Mouse (Mus musculus) MEL (cell line): ENCODE measurements around the gene Ntrk3. TPM values are rescaled to one million over a fixed set of nuclear protein-coding genes. Genes with fewer than 3 reads are reported as not detected.

ENCODE experiments used
- DNase-seq: peaks from one replicate; pipeline ENCODE4 v3.0.0; 2011; ENCODE audit warnings: low read depth, low spot score
- H3K27ac ChIP-seq: 2 replicates; pipeline ENCODE4 v1.5.1; 2012; ENCODE audit warnings: low read depth, mild to moderate bottlenecking, control low read depth, low read length, moderate library complexity; ENCODE audit not compliant: control insufficient read depth
- H3K27me3 ChIP-seq, 2 experiments: fragments of 150-350 bp in 1 of 2; sonication (generic) in 1 of 2; 2 replicates each; pipeline ENCODE4 v1.6.1; 2012; ENCODE audit warnings: low read length in 2 of 2, mild to moderate bottlenecking in 2 of 2, improper control_type of control experiment in 1 of 2, moderate library complexity in 1 of 2; ENCODE audit not compliant: insufficient read depth in 2 of 2, control insufficient read depth in 1 of 2
- H3K36me3 ChIP-seq, 2 experiments: 2 replicates each; pipeline ENCODE4 v1.6.1; 2012 to 2014; ENCODE audit warnings: low read length in 2 of 2, improper control_type of control experiment in 1 of 2, inconsistent platforms in 1 of 2, mild to moderate bottlenecking in 1 of 2; ENCODE audit not compliant: insufficient read depth in 2 of 2, control insufficient read depth in 1 of 2
- H3K4me1 ChIP-seq, 2 experiments: fragments of 150-350 bp in 1 of 2; sonication (generic) in 1 of 2; 2 replicates each; pipeline ENCODE4 v1.6.1; 2012; ENCODE audit warnings: low read length in 2 of 2, improper control_type of control experiment in 1 of 2, mild to moderate bottlenecking in 1 of 2; ENCODE audit not compliant: insufficient read depth in 2 of 2, control insufficient read depth in 1 of 2
- H3K4me3 ChIP-seq, 2 experiments: fragments of 150-350 bp in 1 of 2; sonication (generic) in 1 of 2; 2 replicates each; pipeline ENCODE4 v1.5.1; 2012; ENCODE audit warnings: low read depth in 2 of 2, low read length in 2 of 2, mild to moderate bottlenecking in 2 of 2, moderate library complexity in 2 of 2, control low read depth in 1 of 2, improper control_type of control experiment in 1 of 2; ENCODE audit not compliant: control insufficient read depth in 1 of 2, insufficient read depth in 1 of 2
- H3K79me2 ChIP-seq: 2 replicates; pipeline ENCODE4 v1.6.1; 2012; ENCODE audit warnings: mild to moderate bottlenecking, low read length, moderate library complexity; ENCODE audit not compliant: control insufficient read depth, poor library complexity, insufficient read depth
- H3K9ac ChIP-seq: 2 replicates; pipeline ENCODE4 v1.6.1; 2012; ENCODE audit warnings: low read depth, mild to moderate bottlenecking, control low read depth, low read length, moderate library complexity; ENCODE audit not compliant: control insufficient read depth, poor library complexity, severe bottlenecking
- H3K9me3 ChIP-seq: fragments of 150-350 bp; sonication (generic); replicated peaks from 2 replicates; pipeline ENCODE4 v1.6.1; 2012; ENCODE audit warnings: mild to moderate bottlenecking, low read length, improper control_type of control experiment, moderate library complexity; ENCODE audit not compliant: insufficient read depth
- CHD1 ChIP-seq: IDR thresholded peaks from 2 replicates; pipeline ENCODE4 v1.6.1; 2012; ENCODE audit warnings: low read depth, mild to moderate bottlenecking, inconsistent platforms, low read length, improper control_type of control experiment
- CTCF ChIP-seq, 3 experiments: IDR thresholded peaks in 2 of 3; conservative IDR thresholded peaks in 1 of 3; 2 replicates each; pipeline ENCODE4 v1.5.1; 2011 to 2012; ENCODE audit warnings: low read length in 3 of 3, low read depth in 2 of 3, mild to moderate bottlenecking in 2 of 3, improper control_type of control experiment in 1 of 3, inconsistent platforms in 1 of 3, mixed read lengths in 1 of 3, moderate library complexity in 1 of 3; ENCODE audit not compliant: control insufficient read depth in 1 of 3, insufficient read depth in 1 of 3, poor library complexity in 1 of 3, severe bottlenecking in 1 of 3
- E2F4 ChIP-seq: IDR thresholded peaks from 2 replicates; pipeline ENCODE4 v1.6.1; 2011; ENCODE audit warnings: low read depth, low read length, improper control_type of control experiment, borderline replicate concordance
- ETS1 ChIP-seq: IDR thresholded peaks from 2 replicates; pipeline ENCODE4 v1.6.1; 2012; ENCODE audit warnings: low read depth, mild to moderate bottlenecking, inconsistent platforms, low read length, improper control_type of control experiment, moderate library complexity
- HCFC1 ChIP-seq: IDR thresholded peaks from 2 replicates; pipeline ENCODE4 v1.6.1; 2012; ENCODE audit warnings: low read depth, mild to moderate bottlenecking, inconsistent platforms, low read length, improper control_type of control experiment, moderate library complexity
- JUND ChIP-seq: IDR thresholded peaks from 2 replicates; pipeline ENCODE4 v1.6.1; 2011; ENCODE audit warnings: low read depth, mild to moderate bottlenecking, improper control_type of control experiment, low read length
- KAT2A ChIP-seq: conservative IDR thresholded peaks from 2 replicates; pipeline ENCODE4 v1.6.1; 2012; ENCODE audit warnings: low read depth, low read length, improper control_type of control experiment, inconsistent platforms
- MAFK ChIP-seq: IDR thresholded peaks from 2 replicates; pipeline ENCODE4 v1.6.1; 2011; ENCODE audit warnings: low read depth, mild to moderate bottlenecking, low read length, improper control_type of control experiment, borderline replicate concordance
- MAX ChIP-seq: IDR thresholded peaks from 2 replicates; pipeline ENCODE4 v1.6.1; 2011; ENCODE audit warnings: low read length, improper control_type of control experiment
- MAZ ChIP-seq: IDR thresholded peaks from 2 replicates; pipeline ENCODE4 v1.6.1; 2012; ENCODE audit warnings: low read depth, mild to moderate bottlenecking, inconsistent platforms, low read length, improper control_type of control experiment
- MXI1 ChIP-seq: IDR thresholded peaks from 2 replicates; pipeline ENCODE4 v1.6.1; 2011; ENCODE audit warnings: mild to moderate bottlenecking, low read depth, low read length, improper control_type of control experiment
- NELFE ChIP-seq: IDR thresholded peaks from 2 replicates; pipeline ENCODE4 v1.6.1; 2011; ENCODE audit warnings: low read depth, low read length, improper control_type of control experiment
- NRF1 ChIP-seq: IDR thresholded peaks from 2 replicates; pipeline ENCODE4 v1.6.1; 2014; ENCODE audit warnings: low read depth, mild to moderate bottlenecking, inconsistent platforms, low read length, improper control_type of control experiment, moderate library complexity; ENCODE audit not compliant: poor library complexity, insufficient read depth, severe bottlenecking
- POLR2AphosphoS2 ChIP-seq: IDR thresholded peaks from 2 replicates; pipeline ENCODE4 v1.6.1; 2011; ENCODE audit warnings: low read length, improper control_type of control experiment
- SMC3 ChIP-seq: IDR thresholded peaks from 2 replicates; pipeline ENCODE4 v1.6.1; 2011; ENCODE audit warnings: low read depth, low read length, improper control_type of control experiment
- UBTF ChIP-seq: IDR thresholded peaks from 2 replicates; pipeline ENCODE4 v1.6.1; 2012; ENCODE audit warnings: low read depth, mild to moderate bottlenecking, inconsistent platforms, low read length, improper control_type of control experiment, moderate library complexity, borderline replicate concordance; ENCODE audit not compliant: insufficient read depth
- USF1 ChIP-seq: IDR thresholded peaks from 2 replicates; pipeline ENCODE4 v1.6.1; 2014; ENCODE audit warnings: low read depth, mild to moderate bottlenecking, inconsistent platforms, low read length, improper control_type of control experiment, moderate library complexity
- ZC3H11A ChIP-seq: IDR thresholded peaks from 2 replicates; pipeline ENCODE4 v1.6.1; 2012; ENCODE audit warnings: low read depth, mild to moderate bottlenecking, inconsistent platforms, low read length, improper control_type of control experiment
- ZKSCAN1 ChIP-seq: IDR thresholded peaks from 2 replicates; pipeline ENCODE4 v1.6.1; 2012; ENCODE audit warnings: low read depth, mild to moderate bottlenecking, inconsistent platforms, low read length, improper control_type of control experiment, moderate library complexity
- polyA plus RNA-seq, 2 experiments: library from polyadenylated mRNA; stranded (reverse) in 1 of 2; unstranded in 1 of 2; fragments of >175 nt in 1 of 2; fragments of >200 nt in 1 of 2; gene quantifications; 2 replicates each; pipeline versions ENCODE4 v1.2.1 to v1.2.4; 2012; ENCODE audit warnings: low replicate concordance in 2 of 2, low read depth in 1 of 2; ENCODE audit not compliant: insufficient read length in 2 of 2, insufficient read depth in 1 of 2, missing spikeins in 1 of 2
- total RNA-seq: library from RNA; depleted of rRNA; stranded (reverse); fragments of 300-350 nt; gene quantifications from 2 replicates; pipeline ENCODE4 v1.2.3, GENCODE M21; 2012

The Ntrk3 gene
- total and polyA plus RNA-seq, 3 experiments = 0.04 TPM; not detected in 2

DNA sequence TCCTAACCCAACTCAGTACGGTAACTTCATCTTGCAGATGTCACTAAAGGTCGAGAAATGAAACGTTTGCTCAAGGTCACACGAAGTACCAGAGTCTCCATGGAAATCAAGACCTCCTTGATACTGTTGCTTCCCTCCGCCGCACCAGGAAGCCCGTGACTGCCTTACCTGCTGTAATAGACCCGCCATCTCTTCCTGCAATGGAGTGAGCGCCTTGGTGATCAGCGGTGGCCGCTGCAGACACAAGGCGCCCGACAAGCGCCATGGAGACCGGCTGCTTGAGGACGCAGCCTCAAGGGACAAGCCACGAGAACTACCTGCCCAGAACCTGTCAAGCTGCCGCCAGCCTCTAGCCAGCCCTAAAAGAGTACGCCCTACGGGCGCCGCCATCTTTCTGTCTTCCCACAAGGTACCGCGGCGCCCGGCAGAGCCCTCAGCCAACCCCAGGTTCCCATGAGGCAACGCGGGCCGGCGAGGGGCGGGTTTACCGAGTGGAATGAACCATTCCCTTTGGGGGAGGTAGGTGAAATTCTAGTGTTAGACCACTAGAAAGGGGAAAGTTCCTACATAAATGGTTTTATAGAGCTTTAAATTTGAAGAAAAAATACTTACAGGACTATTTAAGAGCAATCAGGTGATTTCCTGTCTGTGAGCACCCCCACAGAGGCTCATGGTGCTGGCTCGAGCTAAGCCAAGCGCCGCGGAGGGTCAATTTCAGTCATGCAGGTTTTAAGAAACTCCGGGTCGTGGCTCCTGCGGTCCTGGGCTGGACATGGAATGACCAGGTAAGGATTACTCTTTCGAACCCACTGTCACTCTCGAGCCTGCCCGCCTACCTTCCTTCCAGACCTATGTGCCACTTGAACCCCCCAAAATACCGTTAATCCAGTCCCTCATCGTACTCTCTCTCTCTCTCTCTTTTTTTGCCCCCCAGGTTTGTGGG, 45.1 kb upstream of the Ntrk3 start, which contains the start of the genes Mrps11 and Mrpl46 (continued):
- TF ChIP-seq MAFK (no peak), ZKSCAN1 (no peak), MAX (peak; percentile 75), NRF1 (no peak)

DNA sequence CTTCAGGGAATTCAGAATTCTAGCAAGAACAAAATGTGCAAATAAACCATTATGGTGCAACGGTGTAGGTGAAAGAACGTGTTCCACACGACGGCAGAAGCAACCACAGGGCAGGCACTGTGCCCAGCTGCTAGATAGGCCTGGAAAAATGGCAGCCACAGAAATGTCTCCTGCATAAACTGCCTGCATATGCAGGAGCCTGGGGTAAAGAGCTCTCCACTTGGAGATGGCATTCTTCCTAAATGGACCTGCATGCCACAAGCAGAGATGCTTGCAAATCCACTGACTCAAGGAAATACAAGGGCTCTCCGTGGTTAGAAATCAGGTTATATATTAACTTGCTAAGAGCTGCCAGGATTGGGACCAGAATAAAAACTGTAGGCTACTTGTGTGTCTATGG, 40.9 kb upstream of the Ntrk3 start:
- Histone ChIP-seq H3K4me3 (no peak overlapping the region), H3K27ac (no peak overlapping the region), H3K79me2 (peaks cover 14% of the 10 kb centered on the region), H3K36me3 (peaks cover 4 to 5% of the 10 kb centered on the region in 2 experiments), H3K9me3 (no peaks in the 10 kb centered on the region)
- no peak for TF ChIP-seq HCFC1
- no peak for TF ChIP-seq NELFE
- TF ChIP-seq UBTF = no peak
- no peak for TF ChIP-seq USF1
- TF ChIP-seq E2F4 = no peak
- no peak for TF ChIP-seq JUND
- TF ChIP-seq MXI1 = no peak
- no peak for TF ChIP-seq CTCF (IDR thresholded peaks at IDR 0.05 in 2 of 3, conservative IDR thresholded peaks at IDR 0.05 in 1 of 3; ENCODE audit: control insufficient read depth in 1 of 3, insufficient read depth in 1 of 3, low read depth in 2 of 3, low read length in 3 of 3, poor library complexity in 1 of 3, severe bottlenecking in 1 of 3)
- no peak for TF ChIP-seq MAX
- no peak for TF ChIP-seq ZC3H11A
- no peak for TF ChIP-seq SMC3
- no peak for TF ChIP-seq MAFK
- no peak for TF ChIP-seq POLR2AphosphoS2
- TF ChIP-seq, all 39 proteins: peak for 0
- no peak overlapping the region for H3K9ac ChIP-seq
- no peaks in the 10 kb centered on the region; a peak in 2 of 4 replicates for H3K4me1 ChIP-seq
- H3K27me3 ChIP-seq = no peaks in the 10 kb centered on the region
- DNase-seq = no peak

DNA sequence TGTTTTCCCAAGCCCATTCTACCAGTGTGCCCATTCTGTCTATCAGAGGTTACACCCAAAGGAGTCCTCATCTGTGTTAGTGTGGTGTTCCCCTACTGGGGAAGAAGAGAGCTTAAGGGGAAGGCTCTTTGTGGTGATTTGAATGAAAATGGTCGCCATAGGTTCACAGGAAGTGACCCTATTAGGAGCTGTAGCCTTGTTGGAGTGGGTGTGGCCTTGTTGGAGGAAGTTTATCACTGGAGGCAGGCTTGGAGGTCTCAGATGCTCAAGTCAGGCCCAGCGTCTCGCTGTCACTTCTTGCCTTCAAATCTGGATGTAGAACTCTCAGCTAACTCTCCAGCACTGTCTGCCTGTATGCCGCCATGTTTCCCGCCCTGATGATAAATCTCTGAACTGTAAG, 33.1 kb upstream of the Ntrk3 start:
- no peak for DNase-seq
- TF ChIP-seq MAZ (no peak), KAT2A (no peak), CHD1 (no peak), ETS1 (no peak)
- no peak overlapping the region for H3K4me3 ChIP-seq

More for the DNA sequence above, 33.1 kb upstream of the Ntrk3 start:
- no peak overlapping the region for H3K9ac ChIP-seq
- H3K79me2 ChIP-seq = no peaks in the 10 kb centered on the region
- no peaks in the 10 kb centered on the region for H3K4me1 ChIP-seq
- H3K27me3 ChIP-seq = 0 out of 4 replicates have a peak, but pooled peaks cover 0 to 2% of the 10 kb centered on the region in 2 experiments
- H3K9me3 ChIP-seq = no peaks in the 10 kb centered on the region
- no peaks in the 10 kb centered on the region for H3K36me3 ChIP-seq
- no peak overlapping the region for H3K27ac ChIP-seq
